Mouse (Mus musculus) heart, adult 8-10 months (tissue): Measurements from ENCODE around the gene Sh3d21. TPM values are rescaled to one million over a fixed set of nuclear protein-coding genes. Genes with fewer than 3 reads are reported as not detected.
"Not testable (repeated sequence)": the region's sequence is repeated elsewhere in the genome, so short reads cannot be mapped to it uniquely, and the experiment has no call there.

Experiments used
- DNase-seq: peaks from one replicate; pipeline ENCODE4 v3.0.0; 2022; ENCODE audit warnings: low spot score
- total RNA-seq, 4 experiments: library from RNA; stranded (reverse); gene quantifications; 2 replicates each; pipeline ENCODE4 v1.2.4; 2022

Gene Sh3d21
- total RNA-seq, 4 experiments from 2014 or later = 1.6 to 2.2 (median 2.1) TPM

DNA sequence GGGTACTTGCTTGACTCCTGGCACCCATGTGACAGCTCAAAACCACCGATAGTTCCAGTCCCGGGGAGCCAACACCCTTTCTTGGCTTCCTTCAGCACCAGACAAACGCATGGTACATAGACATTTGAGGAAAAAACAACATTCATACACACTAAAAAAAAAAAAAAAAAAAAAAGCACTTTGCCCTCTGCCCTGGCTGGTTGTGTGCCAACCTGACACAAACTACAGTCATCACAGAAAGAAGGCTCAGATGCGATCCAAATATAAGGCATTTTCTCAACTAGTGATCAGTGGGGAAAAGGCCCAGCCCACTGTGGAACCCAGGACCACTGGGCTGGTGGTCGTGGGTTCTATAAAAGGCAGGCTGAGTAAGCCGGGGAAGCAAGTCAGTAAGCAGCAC is 5.6 kb upstream of the Sh3d21 start:
- no peak for DNase-seq

DNA sequence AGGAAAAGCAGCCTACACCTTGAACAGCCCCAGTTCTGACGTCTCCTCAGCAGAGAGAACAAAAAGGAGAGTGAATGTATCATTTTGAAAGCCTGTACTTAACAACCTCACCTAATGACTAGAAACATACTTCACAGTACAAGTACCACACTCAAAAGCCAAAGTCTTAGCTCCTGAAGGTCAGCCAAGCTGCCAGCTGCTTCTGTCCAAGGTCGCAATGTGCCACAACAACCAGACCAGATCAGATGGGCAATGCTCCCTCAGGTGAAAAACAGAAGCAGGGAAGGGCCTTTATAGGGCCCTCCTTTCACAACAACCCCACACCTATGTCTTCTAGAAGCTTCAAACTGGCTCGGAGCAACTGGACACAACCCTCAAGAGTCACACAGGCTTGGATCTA is 2.8 kb upstream of the Sh3d21 start:
- DNase-seq = no peak

DNA sequence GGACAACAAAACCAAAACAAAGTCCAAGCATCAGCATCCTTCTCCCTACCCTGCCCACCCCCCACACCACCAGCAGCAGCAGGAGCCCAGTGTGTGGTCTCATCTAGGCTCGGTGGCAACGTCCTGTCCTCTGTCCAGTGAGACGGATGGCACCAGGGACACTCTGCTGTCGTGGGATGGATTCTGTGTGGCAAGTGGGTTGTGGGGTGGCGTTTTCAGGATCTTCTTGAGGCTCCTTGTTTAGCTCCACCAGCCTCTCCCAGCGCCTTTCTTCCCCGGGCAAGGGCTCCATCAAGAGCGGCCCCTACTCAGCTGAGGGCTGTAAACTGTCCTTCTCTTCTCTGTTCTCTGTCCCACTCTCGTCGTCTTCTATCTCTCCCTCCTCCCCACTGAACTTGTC is 1.8 kb upstream of the Sh3d21 start:
- DNase-seq = not testable (repeated sequence)

DNA sequence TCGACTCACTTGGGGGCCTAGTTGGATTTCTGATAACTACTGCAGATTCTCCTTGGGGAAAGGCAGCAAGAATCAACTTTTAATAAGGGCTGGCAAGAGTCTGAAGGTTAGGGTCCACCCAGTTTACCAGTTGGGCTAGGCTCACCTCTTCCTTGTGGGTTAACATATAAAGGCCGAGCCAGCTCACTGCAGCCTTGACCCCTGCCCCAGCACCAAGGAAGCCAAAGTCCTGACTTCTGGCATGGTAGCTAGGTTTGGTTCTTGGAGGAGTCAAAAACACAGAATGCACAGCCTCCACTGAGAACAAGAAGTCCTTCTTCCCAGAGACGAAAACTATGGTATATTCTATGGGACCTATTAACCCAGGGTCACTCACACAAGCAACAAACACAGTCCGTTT is 394 bp upstream of the Sh3d21 start:
- DNase-seq = no peak

DNA sequence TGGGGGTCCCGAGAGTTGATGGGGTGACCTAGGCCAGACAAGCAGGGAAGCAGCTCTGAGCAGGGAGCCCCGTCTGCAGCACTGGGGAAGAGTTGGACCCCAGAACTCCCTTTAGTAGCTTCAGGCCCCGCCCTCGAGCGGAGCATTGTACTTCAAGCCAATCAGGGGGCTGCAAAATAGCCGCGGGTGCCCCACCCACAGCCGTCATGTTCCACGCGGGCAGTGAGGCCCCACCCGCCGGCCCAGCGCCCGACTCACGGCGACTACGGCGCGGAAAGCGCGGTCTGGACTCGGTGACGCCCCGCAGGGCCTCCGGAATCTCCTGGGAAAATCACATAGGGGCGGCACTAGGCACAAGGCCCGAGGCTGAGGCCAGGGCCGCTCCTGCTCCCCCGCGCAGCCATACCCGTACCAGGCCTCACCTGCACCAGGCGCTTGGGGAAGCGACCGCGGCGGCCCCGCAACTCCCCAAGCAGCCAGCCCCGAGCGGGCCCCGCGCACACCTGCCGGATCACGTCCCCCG is 686 bp downstream of the Sh3d21 start:
- peak; percentile 92 for DNase-seq

DNA sequence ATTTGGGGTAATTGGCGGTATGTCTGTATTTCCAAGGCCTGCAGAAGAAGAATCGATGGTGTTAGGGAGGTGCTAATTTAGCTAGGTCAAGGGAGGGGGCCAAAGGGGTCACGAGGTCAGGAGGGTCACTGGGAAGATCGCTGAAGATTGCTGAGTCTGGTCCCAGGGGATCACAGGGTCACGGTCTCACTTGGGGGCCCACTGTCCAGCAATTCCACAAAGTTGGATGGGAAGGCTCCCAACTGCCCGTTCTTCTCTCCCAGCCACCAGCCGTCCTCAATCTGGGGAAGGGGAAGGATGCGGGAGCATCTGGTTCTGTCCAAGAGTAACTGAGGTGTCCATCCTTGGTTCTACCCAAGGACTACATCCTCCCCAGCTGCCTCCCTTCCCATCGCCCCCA is 1.3 kb downstream of the Sh3d21 start:
- DNase-seq = no peak

DNA sequence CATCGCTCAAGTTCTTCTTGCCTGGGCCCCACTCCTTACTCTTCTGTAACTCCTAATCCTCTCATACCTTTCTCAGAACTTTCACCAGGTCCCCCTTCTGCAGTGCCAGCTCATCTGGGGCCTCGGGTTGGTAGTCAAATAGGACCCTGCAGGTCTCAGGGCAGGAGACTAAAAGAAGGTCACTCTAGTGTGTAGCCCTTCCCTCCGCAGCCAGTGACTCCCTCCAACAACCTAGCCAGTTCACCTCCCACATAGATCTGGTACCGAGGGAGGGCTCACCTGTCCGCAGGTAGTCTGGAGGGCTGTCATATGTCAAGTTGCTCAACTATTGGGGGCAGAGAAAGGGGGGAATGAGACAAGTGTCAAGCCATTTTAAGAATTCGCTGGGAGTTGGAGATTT is 1.8 kb downstream of the Sh3d21 start:
- DNase-seq = no peak

DNA sequence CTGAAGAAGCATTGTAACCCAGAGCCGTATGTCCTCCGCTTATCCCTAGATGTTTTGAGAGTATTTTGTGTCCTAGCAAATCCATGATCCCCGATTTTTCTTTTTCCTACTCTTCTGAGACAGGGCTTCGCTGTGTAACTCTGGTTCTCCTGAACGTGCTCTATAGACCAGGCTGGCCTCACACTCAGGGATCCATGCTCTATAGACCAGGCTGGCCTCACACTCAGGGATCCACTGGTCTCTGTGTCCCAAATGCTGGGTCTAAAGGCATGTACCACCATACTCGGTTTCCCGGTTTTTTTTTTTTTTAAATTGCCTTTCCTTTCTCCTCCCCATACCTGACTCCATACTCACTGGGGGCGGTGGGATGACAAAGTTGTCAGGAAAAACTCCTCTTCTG is 2.3 kb downstream of the Sh3d21 start:
- DNase-seq = no peak

DNA sequence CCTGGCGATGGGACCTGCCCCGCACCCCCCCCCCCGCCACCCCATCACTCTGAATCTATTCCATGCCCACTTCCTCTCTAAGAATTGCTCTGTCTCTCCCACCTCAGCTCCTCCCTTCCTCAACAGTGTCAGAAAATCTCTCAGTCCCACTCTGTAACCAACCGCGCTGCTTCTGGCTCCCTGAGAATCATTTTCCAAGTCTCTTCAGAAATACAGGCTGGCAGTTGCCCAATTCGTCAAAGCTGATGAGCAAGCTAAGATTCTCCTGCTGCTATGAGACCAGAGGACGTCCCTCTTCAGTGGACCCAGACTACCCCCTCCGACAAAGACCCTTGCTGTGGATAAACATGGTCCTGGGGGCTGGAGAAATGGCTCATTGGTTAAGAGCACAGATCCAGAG is 3.8 kb downstream of the Sh3d21 start:
- DNase-seq = no peak

DNA sequence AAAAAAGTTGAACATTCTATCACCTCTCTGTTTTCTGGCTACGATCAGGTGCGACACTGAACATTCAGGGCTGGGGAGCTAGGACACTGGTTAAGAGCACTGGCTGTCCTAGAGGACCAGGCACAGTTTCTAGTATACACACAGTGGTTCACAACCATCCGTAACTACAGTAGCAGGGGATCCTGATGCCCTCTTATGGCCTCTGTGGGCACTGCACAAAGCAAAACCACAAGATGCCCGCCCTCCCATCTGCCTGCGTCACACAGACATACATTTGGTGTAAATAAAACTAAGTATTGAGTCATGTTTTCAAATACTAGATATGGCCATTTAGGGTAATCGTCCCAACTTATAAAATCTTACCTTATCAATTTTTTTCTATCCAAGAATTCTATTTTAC is 5.7 kb downstream of the Sh3d21 start:
- DNase-seq = no peak

DNA sequence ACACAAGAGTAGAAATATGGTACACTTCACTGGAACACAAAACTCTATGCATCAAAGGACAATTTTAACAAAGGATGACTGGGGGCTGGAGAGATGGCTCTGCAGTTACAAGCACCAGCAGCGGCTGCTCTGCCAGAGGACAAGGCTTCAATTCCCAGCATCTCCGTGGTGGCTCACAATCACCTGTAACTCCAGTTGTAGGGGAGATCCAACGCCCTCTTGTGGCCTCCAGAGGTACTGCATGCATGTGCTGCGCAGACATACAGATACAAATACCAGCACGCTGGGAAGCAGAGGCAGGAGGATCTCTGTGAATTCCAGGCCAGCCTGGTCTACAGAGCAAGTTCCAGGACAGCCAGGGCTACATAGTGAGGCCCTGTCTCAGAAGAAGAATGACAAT is 6.7 kb downstream of the Sh3d21 start:
- no peak for DNase-seq

DNA sequence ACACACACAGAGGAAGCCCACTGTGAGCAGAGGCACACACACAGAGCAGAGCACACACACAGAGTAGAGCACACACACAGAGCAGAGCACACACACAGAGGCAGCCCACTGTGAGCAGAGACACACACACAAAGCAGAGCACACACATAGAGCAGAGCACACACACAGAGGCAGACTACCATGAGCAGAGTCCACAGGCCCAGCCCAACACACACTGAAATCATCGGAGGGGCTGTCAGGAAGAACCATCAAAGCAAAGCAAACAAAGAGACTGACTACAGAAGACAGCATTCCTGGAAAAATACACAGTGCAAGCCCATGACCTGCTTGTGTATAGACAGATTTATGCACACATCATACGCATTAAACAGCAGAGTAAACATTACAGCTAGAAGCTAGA is 7.4 kb downstream of the Sh3d21 start:
- DNase-seq = no peak

DNA sequence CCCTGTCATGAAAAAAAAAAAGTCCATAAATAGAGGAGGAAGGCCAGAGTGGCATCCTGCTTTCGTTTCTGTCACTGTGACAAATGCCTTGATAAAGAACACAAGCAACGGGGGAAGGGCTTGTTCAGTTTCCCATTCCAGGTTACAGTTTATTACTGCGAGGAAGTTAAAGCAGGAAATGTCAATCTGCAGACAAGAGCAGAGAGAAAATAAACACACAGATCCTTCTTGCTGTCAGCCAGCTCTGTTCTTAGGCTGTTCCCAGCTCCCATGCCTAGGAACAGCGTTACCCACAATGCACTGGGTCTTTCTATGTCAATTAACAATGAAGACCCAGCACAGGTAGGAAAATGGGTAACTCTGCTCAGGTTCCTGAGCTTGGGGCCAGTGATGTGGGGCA is 8.1 kb downstream of the Sh3d21 start:
- no peak for DNase-seq

DNA sequence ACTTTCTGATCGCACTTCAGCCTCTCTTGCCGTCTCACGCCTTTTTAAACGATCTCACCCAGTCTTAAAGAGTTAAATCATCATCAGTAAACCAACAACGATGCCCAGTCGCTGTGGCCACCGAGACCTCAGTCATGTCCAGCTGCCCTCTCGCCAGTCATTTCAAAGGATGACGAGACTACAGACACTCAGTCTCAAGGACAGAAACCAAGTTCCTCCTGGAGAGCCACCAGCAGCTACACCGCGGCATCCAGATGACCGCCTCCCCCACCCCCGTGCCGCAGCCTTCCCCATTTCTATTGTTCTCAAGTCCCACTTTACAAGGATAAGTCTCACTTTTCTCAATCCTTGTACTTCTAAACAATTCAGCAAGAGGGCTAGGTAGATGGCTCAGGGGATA is 10.4 kb downstream of the Sh3d21 start:
- no peak for DNase-seq

DNA sequence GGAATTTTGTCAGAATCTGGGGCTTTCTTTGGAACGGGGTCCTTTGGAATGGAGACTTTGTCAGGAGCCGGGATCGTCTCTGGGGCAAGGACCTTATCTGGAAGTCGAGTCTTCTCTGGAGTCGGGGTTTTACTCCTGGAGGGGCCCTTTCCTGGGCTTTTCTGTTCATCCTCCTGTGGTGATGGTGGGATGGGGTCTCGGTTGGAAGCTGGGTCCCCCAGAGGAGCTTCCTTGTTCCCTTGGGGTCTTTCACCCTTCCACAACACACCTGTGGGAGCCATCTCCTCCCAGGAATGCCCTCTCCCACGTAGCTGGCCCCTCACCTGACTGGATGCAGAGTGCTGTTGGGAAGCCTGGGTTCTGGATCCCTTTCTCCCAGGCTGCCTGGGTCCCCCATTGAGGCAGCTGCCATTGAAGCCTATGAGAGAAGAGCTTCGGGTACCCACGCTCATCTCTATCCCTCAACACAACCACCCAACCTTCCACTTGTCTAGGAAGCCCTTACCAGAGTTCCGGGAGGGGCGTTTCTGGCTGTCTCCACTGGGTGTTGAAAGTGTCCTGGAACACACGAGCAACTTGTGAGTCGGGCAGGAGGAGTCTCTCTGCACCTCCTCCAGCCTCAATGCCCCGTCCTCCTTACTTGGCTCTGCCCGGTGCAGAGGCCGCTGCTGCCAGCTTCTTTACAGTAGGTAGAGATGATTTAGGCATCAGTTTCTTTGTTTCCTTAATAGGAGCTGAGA is 11.4 kb downstream of the Sh3d21 start:
- no peak for DNase-seq

DNA sequence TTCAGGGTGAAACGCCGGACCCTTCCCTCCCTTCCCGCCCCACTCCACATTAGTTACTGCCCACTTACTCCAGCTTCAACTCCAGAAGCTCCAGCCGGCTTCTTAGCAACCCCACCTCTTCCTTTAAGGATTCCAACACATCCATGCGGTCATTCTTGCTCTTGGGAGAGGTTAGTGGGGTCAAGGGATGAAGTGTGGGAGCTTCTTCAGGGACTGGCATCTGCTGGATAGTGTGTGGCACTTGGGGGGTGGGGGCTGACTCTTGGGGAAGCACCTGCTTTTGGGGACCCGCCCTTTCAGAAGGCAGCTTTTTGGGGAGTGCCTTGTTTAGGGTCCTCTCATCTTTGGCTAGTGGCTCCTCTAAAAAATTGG is 12.4 kb downstream of the Sh3d21 start:
- no peak for DNase-seq

DNA sequence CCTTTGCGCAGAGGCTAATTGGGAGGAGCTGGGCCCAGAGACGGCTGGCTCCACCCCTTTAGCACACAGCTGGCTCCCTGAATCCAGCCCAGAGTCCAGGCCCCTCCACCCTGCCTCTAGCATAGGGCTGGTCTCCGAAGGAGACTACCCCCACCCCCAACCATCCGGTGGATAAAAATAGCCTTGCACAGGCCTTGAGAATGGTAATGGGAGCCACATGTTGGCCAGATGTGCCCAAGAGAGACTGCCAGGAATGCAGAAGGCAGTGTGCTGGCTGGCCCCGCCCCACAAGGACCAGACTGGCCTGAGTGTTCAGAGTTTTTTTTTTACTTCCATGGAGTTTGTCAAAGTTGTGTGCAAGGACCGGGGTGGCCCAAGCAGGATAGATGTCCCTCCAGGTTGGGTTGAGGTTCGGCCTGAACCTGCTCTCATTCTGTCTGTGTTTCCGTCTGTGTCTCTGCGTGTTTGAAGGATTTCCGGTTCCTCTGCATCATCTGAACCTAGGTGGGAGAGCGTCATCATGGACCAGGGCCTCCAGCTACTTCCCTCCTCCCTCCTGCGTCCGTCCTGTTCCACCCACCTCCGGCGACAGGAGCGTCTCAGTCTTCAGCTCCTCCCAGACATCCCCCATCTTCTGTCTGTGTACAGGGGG is 12.9 kb downstream of the Sh3d21 start:
- peak; percentile 83 for DNase-seq

DNA sequence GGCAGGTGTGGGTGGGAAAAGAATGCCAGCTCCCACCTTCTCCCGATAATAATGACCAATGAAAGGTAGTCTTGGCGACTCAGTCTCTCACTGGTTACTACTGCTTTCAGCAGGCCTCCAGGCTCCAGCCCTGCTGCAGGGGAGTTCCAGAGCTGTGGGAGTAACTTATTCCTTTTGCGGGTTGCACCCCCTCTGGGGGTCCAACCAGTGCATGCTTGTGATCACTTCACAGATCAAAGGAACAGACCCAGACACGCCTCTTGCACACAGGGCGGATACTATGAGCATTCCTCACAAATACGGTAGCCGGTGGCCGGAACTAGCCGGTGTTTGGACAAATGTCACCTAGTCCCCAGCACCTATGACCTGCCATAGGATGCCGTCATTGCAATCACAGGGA is 13.5 kb downstream of the Sh3d21 start:
- no peak for DNase-seq

DNA sequence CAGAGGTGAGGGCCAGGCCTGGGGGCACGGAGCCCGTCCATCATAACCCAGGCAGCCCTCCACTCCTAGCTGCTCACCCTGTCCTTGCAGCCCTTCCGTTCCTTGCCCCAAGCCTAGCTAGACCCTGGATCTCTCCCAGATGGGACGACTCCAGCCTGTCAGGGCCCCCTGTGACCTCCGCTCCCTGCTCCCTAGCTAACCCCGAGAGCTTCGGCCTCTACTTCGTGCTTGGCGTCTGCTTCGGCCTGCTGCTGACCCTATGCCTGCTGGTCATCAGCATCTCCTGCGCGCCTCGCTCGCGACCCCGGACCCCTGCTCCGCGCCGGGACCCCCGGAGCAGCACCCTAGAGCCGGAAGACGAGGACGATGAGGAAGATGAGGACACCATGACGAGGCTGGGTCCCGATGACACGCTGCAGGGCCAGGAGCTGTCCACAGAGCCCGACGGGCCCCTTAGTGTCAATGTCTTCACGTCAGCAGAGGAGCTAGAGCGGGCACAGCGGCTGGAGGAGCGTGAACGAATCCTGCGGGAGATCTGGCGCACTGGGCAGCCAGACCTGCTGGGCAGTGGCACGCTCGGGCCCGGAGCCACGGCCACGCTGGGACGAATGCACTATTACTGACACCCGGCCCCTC is 14.1 kb downstream of the Sh3d21 start:
- DNase-seq = peak; percentile 31

DNA sequence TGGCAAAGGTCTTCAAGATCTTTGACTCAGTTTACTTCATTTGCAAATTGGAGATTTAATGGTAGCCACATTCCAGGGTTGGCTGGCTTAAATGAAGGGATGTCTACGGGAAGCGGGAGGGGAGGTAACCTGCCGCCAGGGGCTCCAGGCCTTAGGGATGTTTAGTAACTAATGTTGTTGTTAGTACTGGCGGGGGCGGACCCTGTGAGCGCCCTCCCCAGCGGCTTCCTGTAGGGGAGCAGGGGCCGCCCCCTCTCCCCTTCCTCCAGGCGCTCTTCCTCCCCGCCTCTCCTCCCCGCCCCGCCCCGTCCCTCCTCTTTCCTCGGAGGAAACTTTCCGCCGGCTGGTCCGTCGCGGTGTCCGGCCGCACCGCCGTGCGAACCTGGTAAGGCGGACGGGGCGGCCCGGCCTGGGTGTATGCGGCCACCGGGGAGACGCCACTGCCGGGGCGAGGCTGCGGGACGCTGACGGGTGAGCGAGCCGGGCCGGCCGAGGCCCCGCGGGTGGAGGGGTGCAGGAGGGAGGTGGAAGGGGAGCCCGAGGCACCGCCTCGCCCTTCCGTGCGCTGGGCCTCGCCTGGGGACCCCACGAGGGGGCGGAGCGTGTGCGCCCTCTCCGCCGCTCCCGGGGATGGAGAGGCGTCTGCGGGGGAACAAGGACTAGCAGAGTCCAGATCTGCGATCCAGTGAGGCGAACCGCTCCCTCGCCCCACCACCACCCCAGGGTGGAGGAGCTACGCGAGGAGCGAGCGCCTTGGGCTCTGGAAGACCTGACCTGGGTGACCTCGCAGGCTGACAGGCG is 14.9 kb downstream of the Sh3d21 start:
- peak; percentile 69 for DNase-seq

DNA sequence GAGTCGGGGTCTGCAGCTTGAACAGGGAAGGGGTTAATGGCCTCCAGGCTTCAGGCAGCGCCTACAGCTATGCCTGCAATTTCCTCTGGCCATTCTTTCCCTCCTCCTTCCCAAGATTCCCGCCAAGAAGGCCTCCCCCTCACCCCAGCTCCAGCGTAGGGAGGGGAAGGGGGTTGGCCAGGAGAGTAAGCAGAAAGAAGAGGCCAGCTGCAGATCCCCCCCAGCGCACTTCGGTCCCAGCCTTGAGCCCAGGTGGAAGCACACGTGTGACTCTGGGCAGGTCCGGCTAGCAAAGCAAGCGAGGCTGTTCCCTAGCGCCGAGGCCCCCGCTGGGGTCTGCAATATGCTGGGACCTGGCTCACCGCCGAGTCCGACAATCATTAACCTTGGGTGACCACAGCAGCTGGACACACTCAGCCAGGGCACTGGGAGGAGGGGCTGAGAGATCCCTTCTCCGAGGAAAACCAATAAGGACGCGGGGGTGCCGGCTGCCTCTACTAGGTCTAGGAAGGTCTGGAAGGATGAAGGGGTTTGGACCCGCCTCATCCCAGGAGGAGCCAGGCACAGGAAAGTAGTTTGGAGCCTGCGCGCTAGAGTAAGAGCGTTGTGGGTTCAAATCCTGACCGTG is 15.6 kb downstream of the Sh3d21 start, which contains the start of gene Eva1b:
Gene Eva1b (plus strand): TSS at position 212 of the 628 bp plus-strand sequence.
- DNase-seq = peak; percentile 53
